Mouse (Mus musculus) kidney, adult 2 months (tissue): ENCODE results near the gene Nudcd2. TPM values are rescaled to one million over a fixed set of nuclear protein-coding genes. Genes with fewer than 3 reads are reported as not detected.
A peak's percentile ranks its signal among the peaks of the same experiment; 100 is the strongest.

Source experiments
- DNase-seq: peaks from one replicate; pipeline ENCODE4 v3.0.0; 2021
- H3K27ac ChIP-seq: fragments of 200-500 bp; 2 replicates; pipeline ENCODE4 v1.5.1; 2012; ENCODE audit warnings: low read depth, low read length, control low read depth, inconsistent platforms; ENCODE audit not compliant: insufficient read depth
- H3K27me3 ChIP-seq: fragments of 200-500 bp; replicated peaks from 2 replicates; pipeline ENCODE4 v1.6.1; 2012; ENCODE audit warnings: mild to moderate bottlenecking, moderate library complexity, low read length, inconsistent platforms; ENCODE audit not compliant: control insufficient read depth, insufficient read depth
- H3K36me3 ChIP-seq: fragments of 200-500 bp; 2 replicates; pipeline ENCODE4 v1.6.1; 2012; ENCODE audit warnings: mild to moderate bottlenecking, moderate library complexity, low read length, inconsistent platforms; ENCODE audit not compliant: control insufficient read depth, insufficient read depth
- H3K4me1 ChIP-seq: fragments of 200-500 bp; 2 replicates; pipeline ENCODE4 v1.6.1; 2011; ENCODE audit warnings: low read length; ENCODE audit not compliant: control insufficient read depth, insufficient read depth
- H3K4me3 ChIP-seq: fragments of 200-500 bp; 2 replicates; pipeline ENCODE4 v1.5.1; 2011; ENCODE audit warnings: mild to moderate bottlenecking, low read depth, low read length, control low read depth; ENCODE audit not compliant: insufficient read depth
- CTCF ChIP-seq: fragments of 200-500 bp; conservative IDR thresholded peaks from 2 replicates; pipeline ENCODE4 v1.5.1; 2011; ENCODE audit warnings: low read depth, mild to moderate bottlenecking, control low read depth, low read length, moderate library complexity, mixed read lengths; ENCODE audit not compliant: insufficient read depth, insufficient read length
- POLR2A ChIP-seq: fragments of 200-500 bp; IDR thresholded peaks from one replicate; pipeline ENCODE4 v1.6.1; 2011; ENCODE audit warnings: low read depth, low read length, control low read depth
- WGBS: fragments of 180-500 bp; shearing (Covaris S2); methylation state at CpG from one replicate; pipeline ENCODE4 v1.1.7; 2018; 5-methylcytosine and 5-hydroxymethylcytosine counted together
- polyA plus RNA-seq: library from polyadenylated mRNA; depleted of rRNA; stranded (reverse); fragments of >200 nt; gene quantifications from 2 replicates; pipeline ENCODE4 v1.2.3, GENCODE M21; 2012; rRNA removed

The Nudcd2 gene
- 7.5 and 9.7 TPM in 2 replicates for polyA plus RNA-seq

- TF ChIP-seq CTCF, result no peak
- peak; percentile 26 for TF ChIP-seq POLR2A
- Histone ChIP-seq H3K36me3 (peaks cover 2% of the 10 kb centered on the region), H3K4me1 (no peaks in the 10 kb centered on the region), H3K27ac (peak within 1 kb of the TSS; percentile 71; the same call in 1 of the 2 replicates), H3K4me3 (peak within 1 kb of the TSS; percentile 65), H3K27me3 (no peaks in the 10 kb centered on the region)
- under 1% methylated on average over 52 of the region's 52 CpGs for WGBS
- DNase-seq, result peak; percentile 98
Observed at GRCm38 (mm10) chr11:40733339-40734174, at the start of gene Nudcd2, which contains the start of gene Hmmr. Nudcd2 (plus strand) TSS chr11:40733667. Hmmr (minus strand) TSS chr11:40733422.

GRCm38 (mm10) chr11:40690444-40691127 lies 42.9 kb upstream of the Nudcd2 start:
- peaks cover 5% of the 10 kb centered on the region for H3K36me3 ChIP-seq
- 14% methylated on average over 5 of the region's 5 CpGs for WGBS
- H3K27me3 ChIP-seq, result no peaks in the 10 kb centered on the region
- TF ChIP-seq CTCF (no peak), POLR2A (no peak)
- no peak overlapping the region for H3K27ac ChIP-seq
- H3K4me3 ChIP-seq, result no peak overlapping the region
- DNase-seq, result peak; percentile 21
- H3K4me1 ChIP-seq, result peaks cover 8% of the 10 kb centered on the region

GRCm38 (mm10) chr11:40692101-40692509 lies 41.4 kb upstream of the Nudcd2 start:
- Histone ChIP-seq H3K27me3 (no peaks in the 10 kb centered on the region), H3K4me3 (peak overlapping the region; percentile 99), H3K27ac (peak overlapping the region; percentile 97), H3K4me1 (peaks cover 8% of the 10 kb centered on the region), H3K36me3 (no peaks in the 10 kb centered on the region)
- DNase-seq, result no peak
- WGBS, result under 1% methylated on average over 28 of the region's 28 CpGs
- no peak for TF ChIP-seq POLR2A
- no peak for TF ChIP-seq CTCF

- peak; percentile 45 for TF ChIP-seq POLR2A
- no peak for TF ChIP-seq CTCF
- WGBS, result 1% methylated on average over 36 of the region's 36 CpGs
- Histone ChIP-seq H3K4me1 (peaks cover 8% of the 10 kb centered on the region), H3K27me3 (no peaks in the 10 kb centered on the region), H3K4me3 (peak overlapping the region; percentile 99), H3K27ac (peak overlapping the region; percentile 97), H3K36me3 (no peaks in the 10 kb centered on the region)
- peak; percentile 97 for DNase-seq
Observed at GRCm38 (mm10) chr11:40692511-40693365, 40.7 kb upstream of the Nudcd2 start.

- H3K27me3 ChIP-seq, result no peaks in the 10 kb centered on the region
- H3K4me3 ChIP-seq, result peak overlapping the region; percentile 36
- 1% methylated on average over 16 of the region's 16 CpGs for WGBS
- H3K36me3 ChIP-seq, result no peaks in the 10 kb centered on the region
- TF ChIP-seq CTCF (no peak), POLR2A (no peak)
- peak overlapping the region; percentile 76 for H3K27ac ChIP-seq
- H3K4me1 ChIP-seq, result peaks cover 8% of the 10 kb centered on the region
- DNase-seq, result peak; percentile 97
Observed at GRCm38 (mm10) chr11:40693366-40693951, 40.0 kb upstream of the Nudcd2 start.

GRCm38 (mm10) chr11:40694311-40695087 lies 39.0 kb upstream of the Nudcd2 start:
- H3K4me1 ChIP-seq, result peaks cover 8% of the 10 kb centered on the region
- DNase-seq, result peak; percentile 90
- WGBS, result under 1% methylated on average over 31 of the region's 31 CpGs
- no peak for TF ChIP-seq POLR2A
- TF ChIP-seq CTCF, result no peak
- H3K36me3 ChIP-seq, result no peaks in the 10 kb centered on the region
- H3K27ac ChIP-seq, result peak overlapping the region; percentile 83
- H3K4me3 ChIP-seq, result peak overlapping the region; percentile 60
- no peaks in the 10 kb centered on the region for H3K27me3 ChIP-seq
